Mouse (Mus musculus) urinary bladder, postnatal 14 days (tissue): ENCODE measurements at regions not wholly inside any gene's neighbourhood (a gene's known extent, or its start where the extent isn't known, plus 50 kb on each side); places are given as distances from the start of the nearest gene placed in this dataset.

ENCODE experiments used
- DNase-seq: peaks from one replicate; pipeline ENCODE4 v3.0.0; 2021; ENCODE audit warnings: low spot score

DNA sequence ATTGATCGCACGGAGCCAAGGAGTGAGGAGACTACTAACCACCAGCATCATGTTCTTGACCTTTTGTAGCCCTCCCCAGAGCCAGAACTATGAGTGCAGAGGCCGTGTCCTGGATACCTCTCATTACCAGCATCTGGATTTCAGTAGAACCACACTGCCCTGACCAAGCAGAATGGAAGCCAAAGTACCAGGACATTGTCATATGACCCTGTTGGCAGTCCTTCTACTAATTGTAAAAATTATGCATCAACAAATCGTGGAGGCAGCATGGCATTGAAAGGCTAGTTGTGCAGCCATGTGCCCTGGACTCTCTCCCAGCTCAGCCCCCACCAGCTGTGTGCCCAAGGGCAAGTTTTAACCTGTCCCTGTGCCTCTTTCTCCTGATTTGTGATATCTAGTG, 135.6 kb upstream of the Dock1 start:
- DNase-seq, result no peak

DNA sequence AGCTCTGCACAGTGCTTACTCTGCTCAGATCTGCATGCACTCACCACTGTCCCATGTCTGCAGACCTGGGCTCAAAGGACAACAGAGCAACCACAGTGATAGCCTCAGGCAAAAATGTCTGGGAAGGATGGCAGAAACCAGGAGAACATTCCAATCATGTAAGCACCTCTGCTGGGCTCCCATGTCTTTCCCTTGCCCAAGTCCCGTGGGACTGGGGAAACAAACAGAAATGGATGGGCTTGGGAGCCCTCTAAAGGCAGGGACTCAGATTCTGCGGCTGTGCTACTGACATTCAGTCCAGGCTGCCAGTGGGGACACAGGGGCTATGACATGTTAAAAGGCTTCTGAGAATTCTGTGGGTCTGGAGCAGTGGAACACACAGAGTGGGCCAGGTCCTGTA, 128.8 kb upstream of the Dock1 start:
- DNase-seq, result no peak

DNA sequence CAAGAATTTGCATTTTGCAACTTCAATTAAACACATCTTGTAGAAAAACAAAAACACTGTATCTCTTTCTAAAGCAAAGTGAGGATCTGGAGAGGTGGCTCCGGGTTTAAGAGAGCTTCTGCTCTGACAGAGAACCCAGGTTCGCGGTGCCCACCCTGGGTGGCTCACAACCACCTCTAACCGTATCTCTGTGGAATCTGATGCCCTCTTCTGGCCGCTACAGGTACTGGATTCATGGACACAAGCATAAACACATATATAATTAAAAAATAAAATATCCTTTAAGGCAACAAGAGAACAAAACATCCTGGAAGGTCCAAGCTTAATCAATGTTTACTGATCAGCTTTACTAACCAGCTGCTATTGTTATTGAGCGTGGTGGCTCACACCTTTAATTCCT, 124.3 kb upstream of the Dock1 start:
- no peak for DNase-seq

DNA sequence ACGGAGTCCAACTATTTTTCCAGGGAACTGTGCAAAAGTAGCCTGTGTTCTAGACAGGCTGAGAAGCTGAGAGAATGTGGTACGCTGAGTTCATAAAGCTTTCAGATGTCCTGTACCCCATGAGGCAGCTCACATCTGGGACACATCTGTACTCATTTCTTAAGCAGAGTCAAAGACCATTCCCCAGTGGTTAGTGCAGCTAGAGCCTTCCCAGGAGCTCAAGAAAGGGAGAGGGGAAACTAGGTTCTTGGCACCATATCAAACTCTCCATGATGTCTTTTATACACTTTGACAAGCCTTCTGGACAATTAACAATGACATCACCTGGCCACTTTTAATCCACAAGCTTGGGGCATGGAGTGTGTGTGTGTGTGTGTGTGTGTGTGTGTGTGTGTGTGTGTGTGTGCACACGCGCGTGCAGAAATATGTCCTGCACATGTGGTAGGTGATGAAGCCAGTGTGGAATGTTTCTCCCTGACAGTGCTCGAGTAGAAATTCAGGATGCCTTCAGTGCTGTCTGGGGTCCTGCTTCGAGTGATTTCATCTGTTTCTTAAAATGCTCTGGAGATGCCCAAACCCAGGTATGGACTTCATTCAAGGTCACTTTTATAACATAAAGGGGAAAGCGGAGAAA, 121.1 kb upstream of the Dock1 start:
- DNase-seq, result no peak

DNA sequence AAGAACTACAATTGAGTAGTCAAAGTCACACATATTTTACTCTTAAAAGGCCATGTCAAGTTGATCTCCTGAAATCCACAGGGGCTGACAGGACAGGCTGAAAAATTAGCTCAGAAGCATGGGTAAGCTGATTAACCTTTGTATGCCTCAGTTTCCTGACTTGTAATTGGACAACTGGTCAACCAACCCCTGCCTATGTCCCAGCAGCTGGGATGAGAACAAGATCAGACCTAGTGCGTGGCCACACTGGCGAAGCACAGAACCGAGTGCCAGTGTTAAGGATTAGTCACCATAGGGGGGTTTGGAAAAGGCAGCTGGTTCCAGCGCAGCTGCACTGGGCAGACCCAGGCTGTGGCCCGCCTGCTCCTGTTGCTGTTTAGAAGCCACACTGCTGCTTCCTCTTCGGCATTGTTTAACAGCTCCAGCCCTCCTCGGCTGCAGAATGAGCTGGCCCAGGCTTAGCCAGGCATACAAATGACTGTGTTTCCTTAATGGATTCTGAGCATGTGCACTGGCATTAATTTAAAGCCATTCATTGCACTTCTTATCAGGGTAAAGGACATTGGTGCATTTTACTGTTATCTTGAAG, 120.1 kb upstream of the Dock1 start:
- DNase-seq, result no peak

DNA sequence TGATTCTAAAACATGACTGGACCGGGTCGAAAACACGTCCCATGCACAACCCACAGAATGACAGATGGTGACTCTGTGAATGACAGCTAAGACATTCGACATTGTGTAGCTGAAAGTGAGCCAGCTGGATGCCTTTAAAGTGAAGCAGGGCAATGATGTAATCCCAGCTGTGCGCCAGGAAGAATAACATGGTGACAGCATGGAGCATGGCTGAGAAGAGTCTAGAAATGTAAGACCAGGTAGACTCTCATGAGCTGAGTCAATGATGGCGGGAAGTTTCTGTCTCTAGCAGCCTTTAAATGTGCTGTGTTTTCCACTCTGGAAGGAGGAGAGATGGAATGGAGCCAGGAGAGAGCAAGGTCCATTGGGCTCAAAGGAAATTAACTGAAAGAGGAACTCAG, 118.4 kb upstream of the Dock1 start:
- no peak for DNase-seq

DNA sequence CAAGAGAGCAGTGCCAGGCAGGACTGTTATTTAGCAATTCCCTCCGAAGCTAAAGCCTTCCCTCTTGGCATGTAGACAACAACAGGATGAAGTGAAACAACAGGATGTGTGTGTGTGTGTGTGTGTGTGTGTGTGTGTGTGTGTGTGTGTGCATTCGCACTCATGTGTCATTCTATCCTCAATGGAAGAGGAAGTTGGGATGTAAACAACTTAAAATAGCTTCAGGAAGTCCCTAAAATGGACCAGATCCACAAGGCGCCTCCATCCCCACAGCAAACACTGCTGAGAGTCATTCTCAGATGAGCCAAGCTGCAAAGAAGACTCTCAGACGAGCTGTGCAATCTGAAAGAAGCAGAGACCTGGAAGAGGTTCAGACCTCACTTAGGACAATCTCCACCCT, 114.4 kb upstream of the Dock1 start:
- DNase-seq, result no peak

DNA sequence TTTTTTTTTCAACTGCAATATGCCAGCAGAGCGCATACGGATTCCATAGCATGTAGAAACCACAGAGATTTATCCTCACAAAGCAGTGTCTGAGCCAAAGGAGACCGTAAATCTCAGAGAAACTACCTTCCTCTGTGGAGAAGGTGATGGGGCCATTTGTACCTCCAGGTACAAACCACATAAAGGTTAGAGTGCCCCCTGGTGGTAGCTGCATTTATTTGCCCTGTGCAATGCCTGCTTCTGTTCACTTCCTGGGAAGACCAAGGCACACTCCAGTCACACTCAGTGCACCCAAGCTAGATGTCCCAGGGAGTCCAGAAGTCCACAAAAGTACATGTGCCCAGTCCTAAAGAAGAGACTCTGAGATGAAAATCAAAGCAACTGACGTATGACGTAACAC, 104.1 kb upstream of the Dock1 start:
- peak; percentile 78 for DNase-seq

DNA sequence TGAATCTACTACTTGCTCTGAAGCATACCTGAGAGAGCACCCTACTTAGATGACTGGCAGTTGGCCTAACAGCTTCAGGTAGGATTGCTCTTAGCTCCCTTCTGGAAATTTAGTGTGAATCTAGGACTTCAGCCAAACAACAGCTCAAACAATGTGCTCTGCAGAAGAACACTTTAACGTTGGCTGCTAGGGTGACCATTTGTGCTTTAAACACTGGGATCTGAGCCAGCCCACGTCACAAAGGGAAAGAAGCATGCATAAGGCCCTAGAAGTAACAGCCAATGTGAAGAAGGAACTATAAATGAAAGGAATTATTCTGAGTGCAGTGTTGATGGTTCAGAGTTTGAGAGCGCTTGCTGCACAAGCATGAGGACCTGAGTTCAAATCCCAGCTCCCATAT, 101.2 kb upstream of the Dock1 start:
- no peak for DNase-seq

DNA sequence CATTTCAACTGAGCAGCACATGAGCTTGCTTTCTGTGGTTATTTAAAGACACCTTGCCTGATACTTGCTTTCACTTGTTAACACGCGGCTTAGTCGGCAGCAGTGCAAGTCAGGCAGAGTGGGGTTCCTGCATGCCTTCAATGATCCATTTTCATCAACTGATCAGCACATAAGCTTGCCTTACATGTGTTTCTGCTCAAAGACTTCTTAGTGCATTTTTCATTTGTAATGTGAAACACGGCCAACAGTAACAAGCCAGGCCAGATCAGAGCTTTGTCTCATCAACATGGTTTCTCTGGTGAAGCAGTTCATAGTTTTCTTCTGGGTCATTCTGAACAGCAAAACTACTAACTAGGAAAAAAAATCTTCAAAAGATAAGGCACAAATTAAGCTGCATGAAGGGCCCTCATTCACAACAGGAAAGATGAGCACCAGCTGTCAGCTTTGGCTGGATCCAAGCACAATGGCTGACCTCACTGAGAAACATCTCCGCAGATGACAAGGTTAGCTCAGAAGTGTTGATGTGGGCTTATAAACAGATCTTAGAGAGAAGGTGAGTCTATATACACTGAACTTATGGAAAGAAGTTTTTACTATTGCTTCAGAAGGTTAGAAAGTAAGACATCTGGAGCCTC, 100.2 kb upstream of the Dock1 start:
- peak; percentile 17 for DNase-seq

DNA sequence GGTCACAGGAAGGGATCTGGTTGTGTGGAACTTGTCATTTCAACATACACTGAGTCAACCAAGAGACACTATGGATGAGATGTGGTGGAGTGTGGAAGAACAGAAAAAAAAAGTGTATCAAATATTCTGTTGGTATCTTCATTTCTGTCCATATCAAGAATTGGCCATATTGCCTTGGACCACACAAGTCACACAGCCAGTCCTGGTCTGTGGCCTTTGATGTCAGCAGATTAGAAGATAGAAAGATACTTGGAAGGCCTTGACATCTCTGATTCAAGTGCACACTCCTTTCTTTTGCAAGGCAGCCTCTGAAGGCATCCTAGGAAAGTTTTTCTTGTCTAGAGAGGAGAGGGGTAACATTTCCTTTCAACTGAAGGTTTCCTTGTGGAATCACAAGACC, 88.7 kb upstream of the Dock1 start:
- no peak for DNase-seq

DNA sequence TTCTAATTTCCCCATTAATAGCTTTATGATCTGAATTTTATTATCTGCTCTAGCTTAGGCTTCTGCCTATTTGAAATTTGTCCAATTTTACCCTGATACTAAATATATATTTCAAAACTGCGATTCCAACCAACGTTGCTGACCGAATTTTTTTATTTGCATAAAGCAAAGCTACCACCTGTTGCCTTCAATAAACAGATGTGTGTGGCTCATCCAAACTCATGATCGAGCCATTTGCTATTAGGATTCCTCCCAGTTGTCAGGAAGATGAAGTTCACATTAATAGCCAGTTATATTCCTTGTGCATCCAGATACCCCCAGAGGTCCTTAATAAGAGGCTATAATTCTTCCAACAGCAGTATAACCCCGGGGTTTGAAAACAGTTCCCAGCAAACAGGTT, 85.0 kb upstream of the Dock1 start:
- DNase-seq, result no peak

DNA sequence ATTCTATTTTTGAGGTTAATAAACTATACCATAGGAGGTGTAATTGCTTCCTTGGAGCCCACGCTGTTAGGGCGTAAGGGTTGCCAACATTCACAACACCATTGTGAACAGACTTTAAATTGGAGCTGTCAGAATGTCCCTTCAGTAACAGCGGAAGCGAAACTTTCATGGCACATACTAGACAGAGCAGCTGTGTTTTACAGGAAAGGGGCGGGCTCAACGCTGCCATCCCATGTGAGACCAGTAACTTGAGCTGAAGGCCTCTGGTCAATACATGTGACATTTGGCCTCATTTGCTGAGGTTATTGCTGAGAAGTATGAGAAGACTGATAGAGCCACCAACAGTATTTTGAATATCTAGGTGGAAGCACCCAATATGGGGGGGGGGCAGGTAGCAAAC, 83.5 kb upstream of the Dock1 start:
- DNase-seq, result no peak

DNA sequence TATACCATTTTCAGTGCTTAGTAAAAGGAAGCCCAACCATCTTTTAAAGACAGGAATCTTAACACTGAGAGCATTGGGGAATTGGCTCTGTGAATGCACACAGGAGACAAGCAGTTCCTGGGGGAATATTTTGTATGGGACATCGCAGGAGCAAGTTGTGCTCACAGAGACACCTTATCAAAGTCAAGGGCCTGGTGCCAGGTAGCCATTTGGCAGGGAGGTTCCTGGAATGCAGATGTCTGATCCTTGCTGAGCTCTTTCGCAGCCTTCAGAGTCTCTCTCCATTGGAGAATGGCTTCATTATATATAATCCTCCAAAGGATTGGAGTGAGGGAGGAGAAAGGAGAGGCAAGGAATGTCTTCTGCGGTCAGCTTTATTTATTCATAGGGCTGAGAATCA, 62.6 kb upstream of the Dock1 start:
- DNase-seq, result no peak

DNA sequence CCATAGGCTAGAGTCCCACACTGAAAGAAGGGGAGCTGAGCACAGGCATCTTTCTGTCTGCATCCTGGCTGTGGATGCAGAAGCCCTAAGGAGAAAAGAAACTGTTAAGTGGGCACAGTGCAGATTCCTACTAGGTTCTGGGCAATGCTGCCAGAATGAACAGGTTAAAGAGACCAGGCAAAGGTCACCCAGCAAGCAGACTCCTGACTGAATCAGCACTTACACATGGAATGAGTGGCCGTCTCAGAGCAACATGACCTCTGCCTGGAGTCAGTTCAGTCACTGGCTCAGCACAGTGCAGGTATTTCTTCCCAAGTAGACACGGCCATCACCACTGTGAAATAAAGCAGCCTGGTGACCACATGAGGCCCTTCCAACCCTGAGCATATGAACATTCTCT, 60.3 kb upstream of the Dock1 start:
- DNase-seq, result no peak

DNA sequence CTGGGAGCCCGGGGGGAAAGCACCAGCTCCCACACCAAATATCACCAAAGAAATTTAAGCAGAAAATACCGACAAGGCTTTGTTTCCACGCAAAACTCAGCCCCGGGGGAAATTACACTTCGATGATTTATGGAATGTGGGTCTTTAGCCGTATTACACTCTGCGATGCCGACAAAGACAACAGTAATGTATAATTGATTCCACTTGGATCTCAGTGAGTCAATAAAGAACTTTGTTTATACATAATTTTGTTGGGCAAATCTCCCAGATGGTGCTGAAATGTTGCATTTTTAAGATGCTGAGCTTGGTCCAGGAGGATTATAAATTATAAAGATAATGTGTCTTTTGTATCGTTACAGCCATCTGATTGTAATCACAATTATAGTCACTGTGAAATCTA, 59.1 kb upstream of the Dock1 start:
- no peak for DNase-seq

DNA sequence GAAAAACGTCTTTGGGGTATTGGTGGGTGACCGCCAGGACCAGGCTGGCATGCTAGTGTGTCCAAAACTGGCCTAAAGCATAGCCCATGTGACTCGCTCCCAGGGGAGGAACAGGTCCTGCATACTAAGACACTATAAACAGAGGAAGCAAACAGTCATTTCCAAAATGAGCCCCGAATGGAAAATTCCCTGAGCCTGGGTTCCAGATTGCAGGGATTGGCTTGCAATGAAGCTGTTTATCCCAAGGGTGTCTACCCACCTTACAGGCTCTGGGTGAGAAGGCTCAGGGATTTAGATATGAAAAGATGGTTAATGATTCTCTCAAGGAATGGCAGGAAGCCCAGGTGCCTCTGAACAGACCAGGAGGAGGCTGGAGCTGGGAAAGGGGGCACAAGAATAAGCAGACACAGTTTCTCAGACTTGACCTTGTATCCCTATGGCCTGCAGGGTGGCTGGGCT, 58.2 kb upstream of the Dock1 start:
- DNase-seq, result no peak

DNA sequence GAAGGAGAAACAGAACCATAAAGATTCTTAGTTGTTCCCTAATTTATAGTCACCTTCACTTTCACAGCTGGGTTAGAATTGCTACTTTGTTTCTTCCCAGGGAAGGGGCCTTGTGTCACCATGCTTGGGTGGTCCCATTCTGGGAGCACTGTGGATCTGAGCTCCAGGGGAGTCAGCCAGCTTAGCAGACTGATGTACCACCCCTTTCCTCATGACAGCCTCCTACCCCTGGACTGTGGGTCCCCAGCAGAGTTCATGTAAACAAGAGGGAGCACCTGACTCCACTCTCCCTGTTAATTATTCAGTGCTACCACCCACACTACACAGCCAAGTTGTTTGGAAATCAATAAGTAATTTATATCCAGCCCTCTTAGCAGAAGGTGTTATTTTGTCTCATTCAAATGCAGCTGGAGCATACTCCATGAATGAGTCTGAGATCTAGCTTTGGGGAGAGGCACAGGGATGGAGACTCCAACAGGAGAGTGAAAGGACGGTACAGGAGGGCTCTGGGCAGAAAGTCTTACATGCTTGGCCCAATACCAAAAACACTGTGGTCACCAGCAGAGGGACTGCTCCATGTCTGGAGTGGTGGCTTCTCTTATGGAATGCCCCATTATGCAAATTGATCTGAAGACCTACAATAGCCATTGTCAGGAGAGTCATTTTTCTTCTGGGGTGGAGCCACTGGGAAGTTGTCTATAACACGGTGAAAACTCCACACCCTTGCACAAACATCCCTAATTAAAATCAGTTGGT, 51.1 kb upstream of the Dock1 start:
- DNase-seq, result no peak

DNA sequence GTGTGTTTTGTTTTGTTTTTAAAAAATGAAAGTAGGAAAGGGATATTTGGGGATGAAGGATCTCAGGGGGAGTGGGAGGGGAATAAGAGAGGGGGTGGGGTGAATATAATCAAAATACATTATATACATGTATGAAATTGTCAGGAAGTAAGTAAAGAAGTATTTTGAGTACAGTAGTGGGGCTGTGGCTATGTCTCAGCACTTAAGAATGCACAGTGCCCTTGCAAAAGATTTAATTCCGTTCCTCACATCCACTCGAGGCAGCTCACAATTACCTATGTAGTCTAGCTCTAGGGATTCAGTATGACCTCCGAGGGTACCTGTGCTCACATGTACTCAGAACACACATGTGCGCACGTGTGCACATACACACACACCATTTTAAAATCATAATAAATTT, 50.4 kb upstream of the Dock1 start:
- no peak for DNase-seq
